Mouse (Mus musculus): ENCODE results near the gene M1ap.

The M1ap gene

DNA sequence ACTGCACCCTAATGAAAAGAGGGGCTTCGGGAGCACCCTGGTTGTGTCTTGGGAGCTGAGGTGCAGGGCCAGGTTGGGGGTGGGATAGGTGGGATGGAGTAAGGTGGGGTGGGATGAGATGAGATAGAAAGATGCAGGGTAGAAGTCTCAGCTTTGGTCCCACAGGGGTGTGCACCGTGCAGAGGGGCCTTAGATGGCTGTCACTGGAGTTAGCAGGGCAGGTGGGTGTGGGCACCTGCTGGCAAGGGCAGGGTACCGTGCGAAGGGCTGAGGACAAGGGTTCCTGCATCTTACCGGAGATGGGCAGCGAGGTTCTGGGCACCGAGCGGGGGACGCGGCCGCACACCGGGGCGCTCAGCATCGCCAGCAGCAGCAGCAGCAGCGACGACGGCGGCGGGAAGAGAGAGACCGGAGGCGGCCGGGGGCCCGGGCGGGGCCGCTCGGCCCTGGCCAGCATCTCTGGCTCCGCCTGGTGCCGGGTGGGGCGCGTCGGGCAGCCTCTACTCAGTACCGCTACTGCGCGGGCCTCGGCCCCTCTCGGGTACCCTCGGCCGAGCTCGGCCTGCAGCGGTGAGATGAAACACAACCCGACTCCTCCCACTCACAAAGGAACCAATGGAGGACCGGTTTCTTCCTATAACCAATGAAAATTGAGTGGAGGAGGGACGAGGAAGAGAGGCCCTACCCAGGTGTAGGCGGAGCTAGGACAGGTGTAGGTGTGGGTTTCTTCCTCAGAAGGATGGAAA, 7.4 kb upstream of the M1ap start, which contains the start of gene Sema4f:
Gene Sema4f, minus strand, starts transcription at position 603 of the 746 bp plus-strand sequence.
- peak; percentile 22 to 41 for DNase-seq

DNA sequence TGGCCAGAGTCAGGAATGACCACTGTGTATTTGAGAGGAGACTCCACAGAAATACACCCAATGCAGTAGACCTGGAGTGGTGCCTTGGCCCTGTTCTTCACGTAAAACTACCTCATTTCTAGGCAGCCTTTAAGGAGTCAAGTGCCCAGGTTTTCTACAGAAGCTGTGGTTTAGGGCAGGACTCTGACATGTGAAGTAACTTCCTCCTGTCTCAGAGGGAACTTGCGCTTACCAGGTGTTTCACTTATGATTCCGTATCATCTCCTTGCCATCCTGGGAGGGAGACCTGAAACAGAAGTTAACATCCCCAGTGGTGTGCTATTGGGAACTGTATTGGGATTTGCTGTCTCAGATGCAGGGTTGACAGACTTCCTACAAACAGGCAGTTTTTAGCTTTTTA, 5.9 kb upstream of the M1ap start:
- DNase-seq, result no peak

DNA sequence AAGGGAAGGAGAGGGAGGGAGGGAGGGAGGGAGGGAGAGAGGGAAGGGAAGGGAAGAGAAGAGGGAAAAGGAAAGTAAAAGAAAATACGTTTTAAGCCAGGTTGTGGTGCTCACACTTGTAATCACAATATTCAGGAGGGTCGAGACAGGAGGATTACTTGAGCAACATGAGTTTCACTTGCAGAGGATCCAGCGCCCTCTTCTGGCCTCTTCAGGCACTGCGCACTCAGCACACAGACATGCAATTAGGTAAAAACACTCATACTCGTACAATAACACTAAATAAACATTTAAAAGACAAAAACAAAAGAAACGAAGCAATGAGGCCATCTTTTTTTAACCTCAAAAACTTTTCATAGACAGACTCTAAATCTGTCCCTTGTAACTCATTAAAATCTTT, 952 bp upstream of the M1ap start:
- peak in 1 of 2 experiments; percentile 15 for DNase-seq

DNA sequence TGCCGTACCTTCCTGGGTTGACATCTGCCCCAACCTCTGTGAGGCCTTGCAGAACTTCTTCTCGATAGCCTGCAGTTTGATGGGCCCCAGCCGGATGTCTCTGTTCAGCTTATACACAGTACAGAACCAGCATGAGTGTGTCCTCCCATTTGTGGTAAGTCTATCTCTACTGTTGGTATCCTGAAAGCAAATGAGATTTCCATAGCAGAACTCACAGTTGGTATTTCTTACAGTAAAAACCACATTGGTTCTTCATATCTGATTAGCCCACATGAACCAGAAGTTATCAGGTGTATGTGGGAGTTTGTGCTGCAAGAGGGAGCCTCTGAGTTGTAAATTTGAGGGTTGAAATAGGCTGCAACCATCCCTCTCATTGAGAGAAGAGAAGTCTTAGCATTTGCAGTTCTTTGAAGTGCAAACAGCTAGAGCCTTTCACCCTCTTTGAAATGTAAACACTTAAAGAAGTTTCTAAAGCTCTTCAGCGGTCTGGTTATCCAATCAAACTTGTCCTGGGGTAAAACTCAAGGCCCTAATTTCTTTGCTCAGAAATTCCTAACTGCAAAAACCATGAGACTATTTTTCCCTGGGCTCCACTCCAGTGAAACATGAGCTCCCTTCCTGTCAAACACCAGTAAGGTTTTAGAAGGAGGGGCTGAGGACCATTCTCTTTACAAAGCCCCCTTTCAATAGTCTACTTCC, 10.0 kb downstream of the M1ap start:
- DNase-seq, result no peak

DNA sequence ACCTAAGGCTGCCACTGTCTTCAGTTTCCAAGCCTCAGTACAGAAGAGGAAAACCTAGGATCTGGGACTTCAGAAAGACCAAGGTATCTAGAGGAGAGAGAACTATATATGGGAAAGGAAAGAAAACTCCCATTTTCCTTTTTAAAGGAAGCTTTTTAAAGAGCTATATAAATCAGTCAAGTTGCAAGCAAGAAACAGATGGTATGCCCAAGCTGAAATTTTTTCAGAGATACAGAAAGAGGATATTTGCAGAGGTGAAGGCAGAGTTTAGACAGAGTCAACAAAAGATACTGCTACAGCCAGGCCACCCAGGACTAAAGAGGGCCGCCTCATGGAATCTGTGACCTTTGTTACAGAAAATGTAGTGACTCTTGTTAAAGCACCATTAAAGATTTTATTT, 15.0 kb downstream of the M1ap start:
- no peak for DNase-seq

DNA sequence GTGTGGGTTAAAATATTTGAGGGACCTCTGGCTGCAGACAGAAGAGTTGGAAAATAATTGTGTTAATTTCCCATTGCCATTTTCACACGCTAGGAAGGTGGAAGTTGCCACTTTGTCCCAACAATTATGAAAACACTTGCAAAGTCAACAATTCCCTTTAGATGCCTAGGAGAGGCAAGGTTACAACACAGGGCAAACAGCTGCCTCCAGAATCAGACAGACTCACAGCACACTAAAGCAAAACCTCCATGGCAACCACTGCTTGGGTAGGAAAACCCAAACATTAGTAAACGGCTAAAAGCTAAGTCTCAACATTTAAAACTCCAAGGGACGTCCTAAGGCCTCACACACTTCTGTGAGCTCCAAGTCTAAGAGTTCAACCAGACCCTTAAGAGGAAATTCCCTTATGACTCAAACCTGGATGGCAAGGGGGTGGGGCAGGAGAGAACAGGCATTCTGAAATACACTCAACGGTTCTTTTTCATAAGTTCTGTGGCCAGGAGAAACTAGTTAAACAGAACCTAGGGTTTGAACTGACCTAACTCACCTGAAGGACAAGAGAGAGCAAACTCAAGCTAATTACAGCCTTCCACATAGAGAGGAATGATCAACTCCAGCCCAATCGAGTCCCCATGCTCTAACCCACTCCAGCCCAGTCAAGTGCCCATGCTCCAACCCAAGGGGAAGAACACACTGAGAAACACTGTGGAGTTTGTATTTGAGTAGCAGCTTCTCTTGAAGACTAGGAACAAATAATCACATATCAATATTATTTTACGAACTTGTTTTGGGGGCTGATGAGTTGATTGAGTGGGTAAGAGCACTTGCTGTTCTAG, 22.8 kb downstream of the M1ap start:
- DNase-seq, result no peak

DNA sequence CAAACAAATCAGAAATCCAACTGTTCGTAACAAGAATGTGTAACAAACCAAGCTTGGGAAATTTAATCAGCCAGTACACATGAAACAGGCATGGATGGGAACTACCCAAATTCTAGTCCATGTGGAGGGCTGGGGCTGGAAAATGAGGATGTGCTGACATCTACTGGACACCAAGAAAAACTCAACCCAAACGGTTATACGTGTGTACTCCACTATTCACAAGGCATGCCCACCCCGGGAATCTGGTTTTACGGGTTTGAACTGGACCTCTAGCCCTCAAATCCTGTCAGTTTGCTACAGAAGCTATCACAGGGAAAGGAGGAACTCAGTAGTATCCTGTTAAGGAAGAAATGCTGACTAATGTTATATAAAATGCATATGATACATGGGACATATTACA, 24.3 kb downstream of the M1ap start:
- peak; percentile 17 to 65 for DNase-seq

DNA sequence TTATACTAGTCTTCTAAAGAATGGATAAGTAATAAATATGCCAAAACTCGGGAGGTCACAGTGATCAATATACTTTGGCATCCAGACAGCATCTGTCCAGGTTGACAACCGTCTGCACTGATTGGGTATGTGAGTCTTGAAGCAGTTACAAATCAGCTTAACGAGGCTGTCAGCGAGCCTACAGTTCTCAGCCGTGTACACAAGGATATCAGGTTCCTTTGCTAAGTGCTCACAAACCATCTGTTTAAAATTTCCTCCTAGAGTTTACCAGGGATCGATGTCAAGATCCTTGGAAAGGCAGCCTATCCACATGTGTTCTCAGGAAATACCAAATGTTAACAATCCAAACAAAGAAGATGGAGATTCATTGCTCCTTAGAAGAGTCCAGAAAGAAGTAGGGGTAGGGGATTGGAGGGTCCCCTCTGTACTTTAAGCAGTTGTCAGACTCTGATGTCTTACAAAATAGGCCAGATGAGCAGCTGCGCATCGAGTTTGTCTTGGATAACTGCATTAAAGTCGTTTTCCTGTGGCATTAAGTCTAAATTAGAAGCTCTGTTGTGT, 40.8 kb downstream of the M1ap start:
- DNase-seq, result no peak

DNA sequence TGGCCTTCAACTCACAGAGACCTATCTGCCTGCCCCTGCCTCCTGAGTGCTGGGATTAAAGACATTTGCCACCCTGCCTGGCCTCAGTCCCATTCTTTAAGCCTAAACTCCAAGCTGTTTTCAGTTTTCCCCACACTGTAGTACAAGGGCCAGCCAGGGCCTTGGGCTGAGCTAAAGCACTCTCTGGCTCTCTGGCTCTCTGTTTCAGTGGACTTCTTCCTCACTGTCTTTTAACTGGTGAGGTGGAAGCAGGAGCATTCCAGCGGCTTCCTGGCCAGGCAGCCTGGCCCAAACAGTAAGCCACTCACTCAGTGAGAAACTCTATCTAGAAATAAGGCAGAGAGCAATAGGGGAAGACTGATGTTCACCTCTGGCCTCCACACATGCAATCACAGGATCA, 47.0 kb downstream of the M1ap start:
- DNase-seq, result no peak

DNA sequence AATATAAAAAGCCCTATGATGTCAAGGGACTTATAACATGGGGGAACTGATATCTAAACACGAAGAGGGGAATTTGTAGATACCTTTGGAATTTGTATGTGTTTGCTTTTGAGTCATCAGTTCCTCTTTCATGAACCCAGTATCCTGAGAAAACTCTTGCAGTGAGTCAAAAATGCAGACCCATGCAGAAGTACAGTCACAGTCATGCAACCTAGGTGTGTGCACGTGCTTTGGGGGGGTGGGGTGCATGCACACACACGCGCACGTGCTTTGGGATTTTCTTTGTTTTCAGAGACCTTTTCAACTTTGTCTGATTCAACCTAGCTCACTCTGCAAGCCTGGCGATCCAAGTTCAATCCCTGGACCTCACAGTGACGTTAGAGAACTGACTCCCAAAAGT, 47.7 kb downstream of the M1ap start:
- no peak for DNase-seq

DNA sequence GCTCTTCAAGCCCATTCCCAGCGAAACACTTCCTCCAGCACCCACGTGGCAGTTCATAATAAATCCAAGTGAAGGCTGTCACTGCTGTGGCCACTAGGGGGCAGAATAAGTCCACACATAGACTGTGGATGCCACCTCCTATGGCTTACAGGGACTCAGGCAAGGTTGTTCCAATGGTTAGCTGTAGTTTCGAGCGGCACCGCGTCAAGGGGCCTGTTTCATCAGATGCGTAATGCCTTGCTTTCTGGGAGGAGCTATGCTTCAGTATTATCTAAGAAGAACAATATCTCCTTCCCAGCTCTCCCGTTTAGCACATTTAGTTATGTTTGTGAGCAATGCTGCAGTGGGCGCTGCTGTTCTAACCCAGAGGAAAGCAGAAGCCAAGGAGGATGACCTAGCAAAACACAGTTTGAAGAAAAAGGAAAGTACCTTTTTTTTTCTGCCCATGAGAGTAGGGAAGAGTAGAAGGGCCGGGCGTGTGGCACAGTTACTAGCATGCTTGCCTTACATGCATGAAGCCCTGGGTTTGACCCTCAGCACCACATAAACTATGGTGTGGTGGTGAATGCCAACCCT, 50.1 kb downstream of the M1ap start:
- peak; percentile 93 to 95 for DNase-seq

DNA sequence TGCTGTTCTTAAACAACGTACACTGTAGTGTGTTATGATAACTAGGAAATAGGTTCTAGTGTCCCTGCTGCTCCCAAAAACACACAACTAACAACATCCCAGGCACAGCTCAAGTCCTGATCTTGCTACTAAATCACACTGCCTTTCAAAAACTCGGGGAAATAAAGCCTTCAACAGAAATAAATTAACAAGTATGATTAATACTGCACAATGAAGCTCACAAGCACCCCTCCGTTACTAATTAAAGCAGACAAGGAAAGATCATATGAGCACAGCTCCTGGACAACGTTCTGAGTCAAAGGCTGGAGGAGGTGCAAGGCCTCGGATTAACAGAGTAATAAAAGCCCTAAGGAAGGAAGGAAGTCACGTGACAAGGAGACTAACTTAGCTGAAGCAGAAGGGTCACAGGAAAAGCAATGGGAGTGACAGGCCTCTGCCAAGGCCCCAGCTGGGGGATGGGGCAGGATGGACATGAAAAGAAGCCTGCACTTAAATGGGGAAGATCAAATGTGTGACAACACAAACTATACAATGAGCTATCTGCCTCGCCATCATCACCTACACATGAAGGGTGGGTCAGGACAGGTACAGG, 50.9 kb downstream of the M1ap start:
- peak; percentile 69 to 71 for DNase-seq

DNA sequence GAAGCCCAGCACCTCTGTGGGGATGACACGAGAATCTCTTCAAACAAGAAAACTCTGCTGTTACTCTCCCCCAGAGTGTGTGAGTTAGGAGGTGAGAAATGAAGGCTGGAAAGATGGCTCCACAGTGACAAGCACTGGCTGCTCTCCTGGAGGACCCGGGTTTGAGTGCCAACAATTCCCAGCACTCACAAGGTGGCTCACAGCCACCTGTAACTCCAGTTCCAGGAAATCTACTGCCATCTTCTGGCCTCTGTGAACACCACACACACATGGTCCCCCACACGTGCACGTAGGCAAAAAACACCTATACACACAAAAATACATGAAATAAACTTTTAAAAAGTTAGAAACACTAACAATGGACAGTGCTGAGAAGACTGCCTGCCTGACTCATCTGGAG, 51.6 kb downstream of the M1ap start:
- DNase-seq, result no peak

DNA sequence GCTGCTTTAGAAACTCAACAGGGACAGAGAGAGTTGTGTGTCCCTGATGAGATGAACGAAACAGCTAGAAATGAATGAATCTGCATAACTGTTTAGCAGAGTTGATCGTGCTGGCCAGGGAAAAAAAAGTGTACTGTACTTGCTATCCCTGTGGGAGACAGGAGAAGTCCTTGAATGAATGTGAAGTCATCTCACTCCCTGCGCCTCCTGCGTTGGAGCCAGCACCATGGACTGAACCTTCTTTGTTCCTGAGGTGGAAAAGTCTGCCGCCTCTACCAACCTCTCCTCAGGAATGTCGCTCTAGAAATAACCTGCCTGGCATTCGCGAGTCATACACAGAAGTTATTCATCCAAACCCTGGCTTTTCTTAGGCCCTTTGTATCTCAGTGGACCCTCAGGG, 53.3 kb downstream of the M1ap start:
- no peak for DNase-seq

DNA sequence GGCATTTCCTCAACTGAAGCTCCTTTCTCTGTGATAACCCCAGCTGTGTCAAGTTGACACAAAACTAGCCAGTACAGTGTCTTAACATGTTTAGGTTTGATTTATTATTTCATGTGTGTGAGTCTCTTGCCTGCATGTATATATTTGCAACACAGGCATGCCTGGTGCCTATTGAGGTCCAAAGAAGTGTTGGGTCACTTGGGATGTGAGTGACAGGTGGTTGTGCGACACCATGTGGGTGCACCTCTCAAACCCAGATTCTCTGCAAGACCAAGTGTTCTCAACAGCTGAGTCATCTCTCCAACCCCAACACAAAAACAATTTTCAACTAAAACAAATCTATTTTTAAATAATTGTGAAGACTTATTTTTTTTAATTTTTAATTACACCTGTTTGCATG, 56.4 kb downstream of the M1ap start:
- no peak for DNase-seq

DNA sequence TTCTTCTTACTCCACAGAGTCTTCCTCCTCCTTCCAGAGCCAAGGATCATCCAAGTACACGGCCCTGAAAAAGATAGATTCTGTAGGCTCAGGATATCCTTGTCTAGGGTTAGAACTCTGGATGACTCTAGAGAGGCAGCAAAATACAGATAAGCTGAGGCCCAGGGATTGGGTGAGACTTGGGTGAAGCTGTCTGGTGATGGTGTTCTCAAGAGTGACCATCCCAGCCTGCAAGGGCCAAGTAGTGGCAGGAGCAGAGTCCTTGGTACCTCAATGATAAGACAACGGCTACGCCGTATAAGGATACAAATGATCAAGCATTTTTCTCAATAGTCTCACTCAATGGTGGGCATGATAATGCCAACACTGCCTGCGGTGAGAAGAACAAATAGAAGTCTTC, 57.1 kb downstream of the M1ap start:
- no peak for DNase-seq

DNA sequence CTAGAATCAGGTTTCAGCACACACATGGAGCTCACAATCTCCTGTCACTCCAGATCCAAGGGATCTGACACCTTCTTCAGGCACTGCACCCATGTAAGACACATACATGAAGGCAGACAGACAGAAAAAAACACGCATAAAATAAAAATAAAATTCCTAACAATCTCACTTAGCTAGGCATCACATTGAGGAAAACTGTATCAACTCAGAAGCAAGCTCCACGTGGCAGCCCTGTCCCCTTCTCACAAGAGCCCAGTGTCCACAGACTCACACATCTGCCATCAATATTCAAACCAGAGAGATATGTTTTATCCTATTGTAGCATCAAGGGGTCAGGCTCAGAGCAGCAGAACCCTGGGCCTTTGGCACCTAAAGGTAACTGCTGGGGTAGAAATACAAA, 57.6 kb downstream of the M1ap start:
- no peak for DNase-seq

DNA sequence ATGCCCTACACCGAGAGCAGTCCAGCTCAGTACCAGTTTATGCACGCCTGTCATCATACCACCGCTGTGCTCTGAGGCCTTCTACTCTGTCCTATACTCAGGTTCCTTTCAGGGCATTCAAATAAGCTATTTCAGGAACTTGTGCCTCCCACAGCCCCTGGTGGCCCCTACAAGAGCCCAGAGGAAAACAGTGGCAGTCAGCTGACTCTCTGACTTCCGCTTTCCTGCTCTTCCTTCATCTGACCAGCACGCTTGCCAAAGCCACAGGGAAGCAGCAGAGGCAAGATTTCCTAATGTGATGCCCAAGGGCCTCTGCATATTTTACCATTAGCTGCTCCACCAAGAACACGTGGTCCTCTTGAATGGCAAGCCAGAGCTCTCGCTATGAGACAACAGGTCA, 58.2 kb downstream of the M1ap start:
- DNase-seq, result peak; percentile 28 to 29

DNA sequence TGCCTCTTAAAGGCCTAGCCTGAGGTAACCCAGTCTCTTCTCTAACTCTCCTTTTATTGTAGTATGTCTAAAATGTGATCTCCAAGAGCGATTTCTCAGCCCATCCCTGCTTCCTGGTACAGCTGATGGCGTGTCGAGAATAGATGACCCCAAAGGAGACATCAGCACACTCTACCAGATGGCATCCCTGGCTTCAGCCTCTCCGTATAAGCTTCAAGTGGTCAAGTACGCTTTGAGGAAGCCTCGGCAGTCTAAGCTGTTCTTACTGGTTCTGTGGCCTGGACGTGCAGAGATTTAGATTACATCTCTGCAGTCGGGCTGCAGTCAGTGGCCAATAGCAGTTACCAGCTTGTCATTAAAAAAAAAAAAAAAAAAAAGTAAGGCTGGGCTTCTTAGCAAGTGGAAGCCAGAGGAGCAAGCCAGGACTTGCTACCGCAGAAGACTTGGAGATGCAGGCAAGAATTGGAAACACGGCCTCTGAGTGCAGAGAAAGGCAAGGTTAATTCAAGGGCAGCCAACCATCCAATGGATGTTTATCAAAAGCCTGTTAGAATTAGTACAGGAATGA, 58.8 kb downstream of the M1ap start:
- DNase-seq, result no peak

DNA sequence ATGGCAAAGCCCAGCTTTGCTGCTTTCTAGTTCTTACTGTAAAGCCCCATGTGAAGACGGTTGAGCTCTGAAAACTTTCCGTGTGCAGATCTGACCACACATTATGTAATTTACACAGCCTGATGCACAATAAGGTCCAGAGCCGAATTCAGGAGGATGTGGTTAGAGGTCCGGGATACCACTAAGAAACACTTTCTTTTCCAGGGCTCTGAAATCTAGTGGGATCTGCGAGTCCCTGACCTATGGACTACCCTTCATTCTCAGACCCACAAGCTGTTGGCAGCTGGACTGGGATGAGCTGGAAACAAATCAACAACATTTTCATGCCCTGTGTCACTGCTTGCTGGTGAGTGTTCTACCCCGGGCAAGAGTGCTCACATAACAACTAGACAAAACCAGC, 59.4 kb downstream of the M1ap start:
- DNase-seq, result no peak

DNA sequence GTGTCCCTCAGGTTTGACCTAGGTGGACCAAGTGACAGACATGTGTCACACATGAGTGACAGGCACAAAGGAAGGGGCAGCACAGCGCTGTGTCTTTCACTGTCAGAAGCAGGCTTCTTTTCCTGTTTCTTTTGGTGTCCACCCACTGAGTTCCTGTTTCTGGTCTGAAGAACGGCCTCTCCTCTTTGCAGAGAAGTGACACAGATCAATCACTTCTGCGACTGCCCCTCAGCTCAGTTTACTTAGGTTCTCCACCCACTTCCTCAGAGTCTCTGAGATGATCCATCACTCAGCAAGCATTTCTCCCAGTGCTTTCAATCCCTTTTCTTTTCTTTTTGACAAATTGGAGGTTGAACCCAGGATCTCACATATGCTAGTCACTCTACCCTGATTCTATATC, 62.0 kb downstream of the M1ap start:
- DNase-seq, result no peak

DNA sequence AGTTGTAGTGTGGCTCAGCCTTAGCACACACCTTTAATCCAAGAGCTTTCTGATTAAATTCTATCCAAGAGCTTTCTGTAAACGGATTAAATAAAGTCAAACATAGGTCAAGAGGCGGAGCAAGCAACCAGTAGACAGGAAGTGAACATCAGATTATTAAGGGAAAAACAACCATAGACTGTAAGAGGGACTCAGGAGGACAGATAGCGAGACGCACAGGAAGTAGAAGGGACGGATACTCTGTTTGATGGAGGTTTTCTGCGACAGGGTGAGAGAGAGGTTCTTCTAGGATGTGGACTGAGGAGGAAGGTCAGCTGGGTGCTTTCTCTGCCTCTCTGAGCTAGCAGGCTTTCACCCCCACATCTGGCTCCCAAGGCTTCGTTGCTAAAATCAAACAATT, 63.3 kb downstream of the M1ap start:
- no peak for DNase-seq
